Mouse (Mus musculus): ENCODE results near the gene Cdc26. TPM values are rescaled to one million over a fixed set of nuclear protein-coding genes. Genes with fewer than 3 reads are reported as not detected.

The Cdc26 gene
- total RNA-seq, 2 experiments from 2014 or later: 40.2 to 45.3 TPM

GRCm38 (mm10) chr4:62366291-62366690 is 42.2 kb downstream of the Cdc26 start:
- intact Hi-C loops (cut with DNase I): no loop called here
- DNase-seq: no peak

- DNase-seq: no peak
- intact Hi-C loops (cut with DNase I): loop anchor here (5.0 kb wide), 1 partner anchor 38 kb away; no protein-coding TSS in a partner anchor
Measured at GRCm38 (mm10) chr4:62364299-62364698, 44.1 kb downstream of the Cdc26 start.

- no peak for DNase-seq
- intact Hi-C loops (cut with DNase I): loop anchor here (5.0 kb wide), 1 partner anchor 40 kb away; no protein-coding TSS in a partner anchor
Measured at GRCm38 (mm10) chr4:62362437-62362836, 46.0 kb downstream of the Cdc26 start.

GRCm38 (mm10) chr4:62361997-62362396 is 46.4 kb downstream of the Cdc26 start:
- no peak for DNase-seq
- intact Hi-C loops (cut with DNase I): loop anchor here (5.0 kb wide), 1 partner anchor 40 kb away; no protein-coding TSS in a partner anchor

- DNase-seq: no peak
- intact Hi-C loops (cut with DNase I): loop anchor here (5.0 kb wide), 1 partner anchor 41 kb away; no protein-coding TSS in a partner anchor
Measured at GRCm38 (mm10) chr4:62361571-62361970, 46.9 kb downstream of the Cdc26 start.

GRCm38 (mm10) chr4:62360805-62361455 is 47.5 kb downstream of the Cdc26 start:
- no peak for DNase-seq
- intact Hi-C loops (cut with DNase I): loop anchor here (5.0 kb wide), 1 partner anchor 41 kb away; no protein-coding TSS in a partner anchor

GRCm38 (mm10) chr4:62360088-62360804 is 48.2 kb downstream of the Cdc26 start, which contains the start of the genes Fkbp15 and Slc31a1:
TSS of gene Fkbp15 (minus strand) at chr4:62360548.
TSS of gene Slc31a1 (plus strand) at chr4:62360727.
- intact Hi-C loops (cut with DNase I): loop anchor here (5.0 kb wide), 1 partner anchor 42 kb away; no protein-coding TSS in a partner anchor
- peak; percentile 88 to 96 for DNase-seq

GRCm38 (mm10) chr4:62359256-62359775 is 49.1 kb downstream of the Cdc26 start:
- intact Hi-C loops (cut with DNase I): no loop called here
- DNase-seq: no peak

GRCm38 (mm10) chr4:62357631-62358148 is 50.8 kb downstream of the Cdc26 start:
- no peak for DNase-seq
- intact Hi-C loops (cut with DNase I): no loop called here

GRCm38 (mm10) chr4:62349371-62349770 is 59.1 kb downstream of the Cdc26 start:
- no peak for DNase-seq
- intact Hi-C loops (cut with DNase I): no loop called here

- DNase-seq: no peak
- intact Hi-C loops (cut with DNase I): no loop called here
Measured at GRCm38 (mm10) chr4:62348329-62348705, 60.1 kb downstream of the Cdc26 start.

GRCm38 (mm10) chr4:62347605-62348328 is 60.7 kb downstream of the Cdc26 start:
- intact Hi-C loops (cut with DNase I): no loop called here
- DNase-seq: no peak

GRCm38 (mm10) chr4:62345827-62346226 is 62.6 kb downstream of the Cdc26 start:
- no peak for DNase-seq
- intact Hi-C loops (cut with DNase I): no loop called here

GRCm38 (mm10) chr4:62344000-62344399 is 64.4 kb downstream of the Cdc26 start:
- intact Hi-C loops (cut with DNase I): loop anchor here (5.0 kb wide), 2 partner anchors 63 to 163 kb away; partner anchors contain the start of genes Cdc26 and Prpf4
- no peak for DNase-seq

GRCm38 (mm10) chr4:62338536-62338935 is 69.9 kb downstream of the Cdc26 start:
- no peak for DNase-seq
- intact Hi-C loops (cut with DNase I): no loop called here

Other genes starting within 250 kb of the Cdc26 start
- gene Zfp37, start 177.6 kb downstream of the Cdc26 start, total RNA-seq (2021): 1 to 10 TPM in 1 of 2 experiments, under 1 TPM in 1; 0.72 to 1.2 TPM
- 1 to 10 TPM; 4.1 to 4.4 TPM for gene Slc31a2, start 146.1 kb downstream of the Cdc26 start, total RNA-seq (2021)
- gene Fkbp15, start 48.1 kb downstream of the Cdc26 start, total RNA-seq (2021): 10 to 100 TPM; 11.4 to 11.6 TPM
- gene Slc31a1, start 47.9 kb downstream of the Cdc26 start, total RNA-seq (2021): 10 to 100 TPM; 10.2 to 10.3 TPM
- gene Prpf4, start 155 bp upstream of the Cdc26 start, total RNA-seq (2021): 10 to 100 TPM; 13.3 to 16.1 TPM
- gene Rnf183, start 26.6 kb upstream of the Cdc26 start, total RNA-seq (2021): not detected
- under 1 TPM in 1 of 2 experiments, not detected in 1; 0.22 TPM for gene Wdr31, start 62.3 kb upstream of the Cdc26 start, total RNA-seq (2021)
- under 1 TPM in 1 of 2 experiments, not detected in 1; 0.10 TPM for gene Bspry, start 71.4 kb upstream of the Cdc26 start, total RNA-seq (2021)
- 1 to 10 TPM in 1 of 2 experiments, under 1 TPM in 1; 0.84 to 1.3 TPM for gene Hdhd3, start 94.8 kb upstream of the Cdc26 start, total RNA-seq (2021)
- gene Alad, start 111.3 kb upstream of the Cdc26 start, total RNA-seq (2021): 10 to 100 TPM; 24.5 to 26.3 TPM
- 10 to 100 TPM; 14.8 to 15.0 TPM for gene Pole3, start 116.4 kb upstream of the Cdc26 start, total RNA-seq (2021)
- gene 4933430I17Rik, start 116.7 kb upstream of the Cdc26 start, total RNA-seq (2021): not detected
- gene Rgs3, start 151.2 kb upstream of the Cdc26 start, total RNA-seq (2021): 1 to 10 TPM; 7.5 to 9.5 TPM